Mouse (Mus musculus): ENCODE data around the gene Farp2. TPM values are rescaled to one million over a fixed set of nuclear protein-coding genes. Genes with fewer than 3 reads are reported as not detected.
"Not testable (repeated sequence)": the region's sequence is repeated elsewhere in the genome, so short reads cannot be mapped to it uniquely, and the experiment has no call there.

Gene Farp2
- polyA plus RNA-seq, 1 experiment from 2014 or later = 3.9 TPM

GRCm38 (mm10) chr1:93478586-93479475, 33.0 kb upstream of the Farp2 start, which contains the start of gene Hdlbp:
Gene Hdlbp, minus strand, starts transcription at chr1:93478815.
- peak within 1 kb of the TSS; percentile 93 for H3K4me3 ChIP-seq (ENCODE audit: low read depth, low read length)
- TF ChIP-seq EP300 (IDR thresholded peaks at IDR 0.05; ENCODE audit: low read depth) = no peak; the same call in 1 of the 2 replicates
- TF ChIP-seq CTCF (IDR thresholded peaks at IDR 0.05; ENCODE audit: low read depth) = no peak
- peak within 1 kb of the TSS; percentile 88 for H3K9ac ChIP-seq (replicated peaks)
- WGBS (ENCODE audit: insufficient replicate concordance) = under 1% methylated on average over 74 of the region's 74 CpGs
- H3K27ac ChIP-seq (ENCODE audit: low read depth) = peak within 1 kb of the TSS; percentile 98
- H3K4me1 ChIP-seq (ENCODE audit: insufficient read depth) = peaks cover 11% of the 10 kb centered on the region
- peak; percentile 88 for ATAC-seq
- no peaks in the 10 kb centered on the region for H3K9me3 ChIP-seq (ENCODE audit: low read length)
- 0 out of 2 replicates have a peak, but pooled peaks cover 2% of the 10 kb centered on the region for H3K36me3 ChIP-seq (replicated peaks; ENCODE audit: insufficient read depth, low read length)
- DNase-seq = peak; percentile 99
- H3K27me3 ChIP-seq (ENCODE audit: insufficient read depth, low read length) = no peaks in the 10 kb centered on the region
- H3K4me2 ChIP-seq (ENCODE audit: low read depth, low read length) = peak within 1 kb of the TSS; percentile 87

- 3% methylated on average over 23 of the region's 23 CpGs for WGBS (ENCODE audit: insufficient replicate concordance)
- Histone ChIP-seq H3K36me3 (replicated peaks; ENCODE audit: insufficient read depth, low read length) (0 out of 2 replicates have a peak, but pooled peaks cover 2% of the 10 kb centered on the region), H3K4me1 (ENCODE audit: insufficient read depth) (peaks cover 11% of the 10 kb centered on the region), H3K27ac (ENCODE audit: low read depth) (peak overlapping the region; percentile 98), H3K9ac (replicated peaks) (peak overlapping the region; percentile 88), H3K9me3 (ENCODE audit: low read length) (no peaks in the 10 kb centered on the region), H3K4me3 (ENCODE audit: low read depth, low read length) (peak overlapping the region; percentile 93), H3K27me3 (ENCODE audit: insufficient read depth, low read length) (no peaks in the 10 kb centered on the region), H3K4me2 (ENCODE audit: low read depth, low read length) (peak overlapping the region; percentile 87)
- DNase-seq (peak; percentile 58), ATAC-seq (no peak)
- no peak for TF ChIP-seq EP300 (IDR thresholded peaks at IDR 0.05; ENCODE audit: low read depth)
Observed at GRCm38 (mm10) chr1:93479476-93480083, 32.3 kb upstream of the Farp2 start.

GRCm38 (mm10) chr1:93486302-93486701, 25.6 kb upstream of the Farp2 start:
- H3K4me1 ChIP-seq (ENCODE audit: insufficient read depth); H3K4me3 ChIP-seq (ENCODE audit: low read depth, low read length); H3K27me3 ChIP-seq (ENCODE audit: insufficient read depth, low read length); H3K9me3 ChIP-seq (ENCODE audit: low read length); H3K27ac ChIP-seq (ENCODE audit: low read depth); H3K4me2 ChIP-seq (ENCODE audit: low read depth, low read length); DNase-seq; H3K9ac ChIP-seq (replicated peaks); ATAC-seq; H3K36me3 ChIP-seq (replicated peaks; ENCODE audit: insufficient read depth, low read length): not testable (repeated sequence)
- WGBS (ENCODE audit: insufficient replicate concordance) = 78% methylated on average over 2 of the region's 3 CpGs

- no peaks in the 10 kb centered on the region for H3K27me3 ChIP-seq (ENCODE audit: insufficient read depth, low read length)
- H3K4me2 ChIP-seq (ENCODE audit: low read depth, low read length) = no peak overlapping the region
- H3K36me3 ChIP-seq (replicated peaks; ENCODE audit: insufficient read depth, low read length) = peaks cover 36% of the 10 kb centered on the region
- H3K9me3 ChIP-seq (ENCODE audit: low read length) = no peaks in the 10 kb centered on the region
- H3K9ac ChIP-seq (replicated peaks) = no peak overlapping the region
- no peak for DNase-seq
- TF ChIP-seq CTCF (IDR thresholded peaks at IDR 0.05; ENCODE audit: low read depth) (no peak), EP300 (IDR thresholded peaks at IDR 0.05; ENCODE audit: low read depth) (no peak)
- H3K4me1 ChIP-seq (ENCODE audit: insufficient read depth) = no peaks in the 10 kb centered on the region
- no peak overlapping the region for H3K4me3 ChIP-seq (ENCODE audit: low read depth, low read length)
- H3K27ac ChIP-seq (ENCODE audit: low read depth) = no peak overlapping the region
- 60% methylated on average over 3 of the region's 3 CpGs for WGBS (ENCODE audit: insufficient replicate concordance)
- no peak for ATAC-seq
Observed at GRCm38 (mm10) chr1:93495312-93495711, 16.6 kb upstream of the Farp2 start.

- DNase-seq = peak; percentile 33
- Histone ChIP-seq H3K27ac (ENCODE audit: low read depth) (no peak overlapping the region), H3K9me3 (ENCODE audit: low read length) (no peaks in the 10 kb centered on the region), H3K4me2 (ENCODE audit: low read depth, low read length) (no peak overlapping the region), H3K36me3 (replicated peaks; ENCODE audit: insufficient read depth, low read length) (peaks cover 42% of the 10 kb centered on the region), H3K4me1 (ENCODE audit: insufficient read depth) (peaks cover 8% of the 10 kb centered on the region), H3K9ac (replicated peaks) (no peak overlapping the region), H3K27me3 (ENCODE audit: insufficient read depth, low read length) (no peaks in the 10 kb centered on the region), H3K4me3 (ENCODE audit: low read depth, low read length) (no peak overlapping the region)
- 48% methylated on average over 10 of the region's 10 CpGs for WGBS (ENCODE audit: insufficient replicate concordance)
- no peak for ATAC-seq
- TF ChIP-seq EP300 (IDR thresholded peaks at IDR 0.05; ENCODE audit: low read depth) (no peak), CTCF (IDR thresholded peaks at IDR 0.05; ENCODE audit: low read depth) (peak; percentile 61)
Observed at GRCm38 (mm10) chr1:93506944-93507676, 4.8 kb upstream of the Farp2 start.

- H3K9ac ChIP-seq (replicated peaks); DNase-seq; H3K27me3 ChIP-seq (ENCODE audit: insufficient read depth, low read length); H3K4me3 ChIP-seq (ENCODE audit: low read depth, low read length); H3K9me3 ChIP-seq (ENCODE audit: low read length); H3K27ac ChIP-seq (ENCODE audit: low read depth); ATAC-seq; H3K4me2 ChIP-seq (ENCODE audit: low read depth, low read length): not testable (repeated sequence)
- H3K36me3 ChIP-seq (replicated peaks; ENCODE audit: insufficient read depth, low read length) = peaks cover 33% of the 10 kb centered on the region
- WGBS (ENCODE audit: insufficient replicate concordance) = 50% methylated on average over 1 of the region's 1 CpGs
- H3K4me1 ChIP-seq (ENCODE audit: insufficient read depth) = peaks cover 16% of the 10 kb centered on the region
Observed at GRCm38 (mm10) chr1:93508576-93508975, 3.3 kb upstream of the Farp2 start.
